Mouse (Mus musculus) spleen, postnatal 36 days (tissue): ENCODE measurements around the gene Slc1a4.

ENCODE experiments used
- DNase-seq, 2 experiments: peaks; one replicate each; pipeline ENCODE4 v3.0.0; 2022; ENCODE audit warnings: low spot score in 2 of 2, mixed read lengths in 1 of 2

The Slc1a4 gene

GRCm38 (mm10) chr11:20325073-20325694, 7.3 kb downstream of the Slc1a4 start:
- DNase-seq = no peak

GRCm38 (mm10) chr11:20324006-20324405, 8.5 kb downstream of the Slc1a4 start:
- no peak for DNase-seq

- DNase-seq = no peak
These were observed 10.1 kb downstream of the Slc1a4 start for GRCm38 (mm10) chr11:20322366-20322765.

GRCm38 (mm10) chr11:20320661-20321060, 11.9 kb downstream of the Slc1a4 start:
- DNase-seq = no peak

GRCm38 (mm10) chr11:20318659-20319454, 13.7 kb downstream of the Slc1a4 start:
- DNase-seq = no peak

- DNase-seq = no peak
These were observed 18.9 kb downstream of the Slc1a4 start for GRCm38 (mm10) chr11:20313576-20313975.

GRCm38 (mm10) chr11:20309044-20309443, 23.5 kb downstream of the Slc1a4 start:
- DNase-seq = no peak

GRCm38 (mm10) chr11:20307409-20307808, 25.1 kb downstream of the Slc1a4 start:
- no peak for DNase-seq

- no peak for DNase-seq
These were observed 26.9 kb downstream of the Slc1a4 start for GRCm38 (mm10) chr11:20305641-20306040.

GRCm38 (mm10) chr11:20304341-20304740, 28.2 kb downstream of the Slc1a4 start:
- no peak for DNase-seq

GRCm38 (mm10) chr11:20301332-20301731, 31.2 kb downstream of the Slc1a4 start:
- DNase-seq = no peak

GRCm38 (mm10) chr11:20300850-20301249, 31.7 kb downstream of the Slc1a4 start:
- no peak for DNase-seq

GRCm38 (mm10) chr11:20299900-20300299, 32.6 kb downstream of the Slc1a4 start:
- no peak for DNase-seq

- no peak for DNase-seq
These were observed 48.0 kb downstream of the Slc1a4 start for GRCm38 (mm10) chr11:20284463-20284862.

GRCm38 (mm10) chr11:20282601-20283219, 49.8 kb downstream of the Slc1a4 start:
- no peak for DNase-seq

- no peak for DNase-seq
These were observed 51.5 kb downstream of the Slc1a4 start for GRCm38 (mm10) chr11:20280982-20281381.

- DNase-seq = no peak
These were observed 53.8 kb downstream of the Slc1a4 start for GRCm38 (mm10) chr11:20278702-20279101.

GRCm38 (mm10) chr11:20277106-20277505, 55.4 kb downstream of the Slc1a4 start:
- DNase-seq = no peak

- DNase-seq = no peak
These were observed 56.5 kb downstream of the Slc1a4 start for GRCm38 (mm10) chr11:20275974-20276373.

GRCm38 (mm10) chr11:20269885-20270284, 62.6 kb downstream of the Slc1a4 start:
- DNase-seq = no peak

GRCm38 (mm10) chr11:20262628-20263380, 69.7 kb downstream of the Slc1a4 start:
- no peak for DNase-seq

GRCm38 (mm10) chr11:20254791-20255190, 77.7 kb downstream of the Slc1a4 start:
- no peak for DNase-seq
